Mouse (Mus musculus) splenic B cell, adult 2 months (primary cell): ENCODE measurements around the gene Qsox2.

Source experiments
- DNase-seq: peaks from one replicate; pipeline ENCODE4 v3.0.0-alpha.2; 2011; ENCODE audit warnings: low read depth, low spot score
- H3K27me3 ChIP-seq: 2 replicates; pipeline ENCODE4 v1.6.1; 2012; ENCODE audit warnings: mild to moderate bottlenecking, low read length, moderate library complexity, mixed read lengths; ENCODE audit not compliant: control insufficient read depth, poor library complexity, insufficient read depth, severe bottlenecking
- H3K36me3 ChIP-seq: 2 replicates; pipeline ENCODE4 v1.6.1; 2012; ENCODE audit warnings: mild to moderate bottlenecking, low read length, moderate library complexity, mixed read lengths; ENCODE audit not compliant: control insufficient read depth, poor library complexity, insufficient read depth, severe bottlenecking

Qsox2 gene

GRCm38 (mm10) chr2:26202849-26203475, 34.4 kb downstream of the Qsox2 start:
- peaks cover 2% of the 10 kb centered on the region; the same call in 1 of the 2 replicates for H3K27me3 ChIP-seq
- H3K36me3 ChIP-seq, result no peaks in the 10 kb centered on the region
- no peak for DNase-seq

GRCm38 (mm10) chr2:26201926-26202848, 35.1 kb downstream of the Qsox2 start:
- Histone ChIP-seq H3K36me3 (no peaks in the 10 kb centered on the region), H3K27me3 (no peaks in the 10 kb centered on the region; the same call in 1 of the 2 replicates)
- DNase-seq, result no peak

- Histone ChIP-seq H3K36me3 (no peaks in the 10 kb centered on the region), H3K27me3 (no peaks in the 10 kb centered on the region; the same call in 1 of the 2 replicates)
- DNase-seq, result no peak
Measured at GRCm38 (mm10) chr2:26198488-26198887, 38.8 kb downstream of the Qsox2 start.

GRCm38 (mm10) chr2:26194552-26195339, 42.6 kb downstream of the Qsox2 start:
- no peaks in the 10 kb centered on the region; the same call in 1 of the 2 replicates for H3K27me3 ChIP-seq
- DNase-seq, result no peak
- H3K36me3 ChIP-seq, result no peaks in the 10 kb centered on the region

- peak; percentile 26 for DNase-seq
- H3K36me3 ChIP-seq, result no peaks in the 10 kb centered on the region
- no peaks in the 10 kb centered on the region for H3K27me3 ChIP-seq
Measured at GRCm38 (mm10) chr2:26188517-26188916, 48.8 kb downstream of the Qsox2 start.

GRCm38 (mm10) chr2:26184352-26184751, 53.0 kb downstream of the Qsox2 start:
- H3K36me3 ChIP-seq, result no peaks in the 10 kb centered on the region
- no peaks in the 10 kb centered on the region for H3K27me3 ChIP-seq
- no peak for DNase-seq

GRCm38 (mm10) chr2:26182646-26183045, 54.7 kb downstream of the Qsox2 start:
- DNase-seq, result peak; percentile 31
- H3K36me3 ChIP-seq, result no peaks in the 10 kb centered on the region
- no peaks in the 10 kb centered on the region for H3K27me3 ChIP-seq

- no peaks in the 10 kb centered on the region for H3K27me3 ChIP-seq
Measured at GRCm38 (mm10) chr2:26177189-26177588, 60.1 kb downstream of the Qsox2 start.

GRCm38 (mm10) chr2:26176731-26177130, 60.6 kb downstream of the Qsox2 start:
- no peak for DNase-seq
- Histone ChIP-seq H3K36me3 (no peaks in the 10 kb centered on the region), H3K27me3 (no peaks in the 10 kb centered on the region)

More at GRCm38 (mm10) chr2:26177189-26177588, 60.1 kb downstream of the Qsox2 start:
- no peaks in the 10 kb centered on the region for H3K36me3 ChIP-seq
- no peak for DNase-seq

- DNase-seq, result no peak
- Histone ChIP-seq H3K36me3 (no peaks in the 10 kb centered on the region), H3K27me3 (no peaks in the 10 kb centered on the region)
Measured at GRCm38 (mm10) chr2:26175191-26175590, 62.1 kb downstream of the Qsox2 start.

- H3K36me3 ChIP-seq, result no peaks in the 10 kb centered on the region
- no peaks in the 10 kb centered on the region for H3K27me3 ChIP-seq
- DNase-seq, result no peak
Measured at GRCm38 (mm10) chr2:26172166-26172565, 65.2 kb downstream of the Qsox2 start.

- no peaks in the 10 kb centered on the region for H3K27me3 ChIP-seq
- H3K36me3 ChIP-seq, result no peaks in the 10 kb centered on the region
- no peak for DNase-seq
Measured at GRCm38 (mm10) chr2:26170376-26170775, 66.9 kb downstream of the Qsox2 start.

- Histone ChIP-seq H3K27me3 (no peaks in the 10 kb centered on the region), H3K36me3 (no peaks in the 10 kb centered on the region)
- DNase-seq, result no peak
Measured at GRCm38 (mm10) chr2:26168843-26169579, 68.3 kb downstream of the Qsox2 start.

- H3K36me3 ChIP-seq, result no peaks in the 10 kb centered on the region
- no peak for DNase-seq
- H3K27me3 ChIP-seq, result no peaks in the 10 kb centered on the region
Measured at GRCm38 (mm10) chr2:26166890-26167289, 70.4 kb downstream of the Qsox2 start.
